Mouse (Mus musculus) embryonic stem cell, embryonic (primary cell): ENCODE data around the gene Col11a2.

Source experiments
- CTCF ChIA-PET, 4 experiments: fragments of 300-600 bp in 2 of 4; fragments of 350-600 bp in 2 of 4; sonication (Branson Sonifier 250); formaldehyde crosslinking; loops; one replicate each; lab custom pipeline; 2022; ENCODE audit warnings: inconsistent platforms in 2 of 4; lab: Charles Lee
- POLR2A ChIA-PET, 4 experiments: fragments of 300-600 bp in 2 of 4; fragments of 350-600 bp in 2 of 4; sonication (Branson Sonifier 250); formaldehyde crosslinking; loops; one replicate each; lab custom pipeline; 2022; ENCODE audit warnings: antibody characterized with exemption in 4 of 4, inconsistent platforms in 1 of 4; lab: Charles Lee

The Col11a2 gene

DNA sequence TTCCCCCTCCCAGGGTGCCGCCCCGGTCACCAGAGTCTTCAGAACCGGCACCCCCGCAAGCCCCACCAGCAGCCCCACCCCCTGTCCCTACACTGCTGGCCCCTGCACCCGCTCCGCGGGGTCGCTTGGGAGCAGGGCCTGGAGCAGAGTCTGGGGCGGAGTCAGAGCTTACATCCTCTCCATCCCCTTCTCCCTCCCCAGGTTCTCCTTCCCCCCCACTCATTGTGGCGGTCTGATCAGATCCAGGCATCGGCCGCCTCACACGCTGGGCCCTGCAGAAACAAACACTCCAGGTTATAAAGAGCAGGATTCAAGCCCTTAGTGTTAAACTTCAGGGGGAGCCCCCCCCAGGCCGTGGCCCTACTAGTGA lies 16.8 kb upstream of the Col11a2 start:
- ChIA-PET CTCF (interaction anchor here (0.6 to 2.5 kb wide), 10 partner anchors 9 to 109 kb away, joined by 3 to 7 read pairs (median 3); partner anchors contain the start of genes Rxrb (in 1 of the 4) and Slc39a7 (in 1 of the 4)), POLR2A (interaction anchor here (0.6 to 5.7 kb wide), 21 partner anchors 9 to 927 kb away, joined by 3 to 39 read pairs (median 3); partner anchors contain the start of genes Rps18 (in 3 of the 4), Rxrb (in 3 of the 4), Slc39a7 (in 3 of the 4) and Vps52 (in 3 of the 4))

GRCm38 (mm10) chr17:34022987-34023386 lies 16.2 kb upstream of the Col11a2 start:
- POLR2A ChIA-PET = interaction anchor here (0.6 to 5.7 kb wide), 24 partner anchors 9 to 927 kb away, joined by 3 to 39 read pairs (median 3); partner anchors contain the start of genes Rps18 (in 3 of the 4), Rxrb (in 3 of the 4), Slc39a7 (in 3 of the 4) and Vps52 (in 3 of the 4)
- CTCF ChIA-PET = interaction anchor here (0.6 to 2.5 kb wide), 9 partner anchors 9 to 110 kb away, joined by 3 to 7 read pairs (median 3); partner anchors contain the start of genes Rxrb (in 1 of the 4) and Slc39a7 (in 1 of the 4)

- ChIA-PET POLR2A (interaction anchor here in 3 of 4 experiments (0.6 to 5.7 kb wide), 24 partner anchors 9 to 927 kb away, joined by 3 to 39 read pairs (median 3); partner anchors contain the start of genes Rps18 (in 3 of the 3), Vps52 (in 3 of the 3), H2-DMa (in 2 of the 3) and H2-K1 (in 2 of the 3)), CTCF (interaction anchor here in 3 of 4 experiments (0.8 to 2.5 kb wide), 7 partner anchors 8 to 82 kb away, joined by 3 to 7 read pairs (median 5); partner anchors contain the start of genes Rxrb (in 1 of the 3) and Slc39a7 (in 1 of the 3))
These were observed 15.6 kb upstream of the Col11a2 start for GRCm38 (mm10) chr17:34023678-34024077.

DNA sequence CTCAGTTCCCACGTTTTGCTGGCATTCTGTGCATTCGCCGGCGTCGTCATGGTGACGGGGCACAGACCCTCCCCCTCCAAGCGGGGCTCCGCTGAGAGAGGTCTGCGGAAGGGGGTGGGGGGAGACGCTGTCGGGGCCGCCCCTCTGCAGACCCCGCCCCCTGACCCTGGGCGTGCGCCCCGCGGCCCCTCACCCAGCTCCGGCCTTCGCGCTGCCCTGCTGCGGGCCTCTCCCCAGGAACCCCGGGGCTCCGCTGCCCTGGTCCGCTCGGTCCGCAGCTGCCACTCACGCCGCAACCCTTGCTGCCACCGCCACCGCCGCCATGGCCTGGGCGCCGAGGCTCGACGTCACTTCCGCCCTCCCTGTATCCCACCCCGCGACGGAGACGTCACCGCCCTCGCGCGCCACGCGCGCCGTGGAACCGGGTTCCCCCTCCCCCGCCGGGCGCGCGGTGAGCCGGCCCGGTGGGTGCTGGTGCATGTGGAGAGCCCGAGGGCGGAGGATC lies 14.9 kb upstream of the Col11a2 start, which contains the start of gene Ring1:
TSS of gene Ring1 (minus strand) at position 364 of the 505 bp plus-strand sequence.
- CTCF ChIA-PET = interaction anchor here in 3 of 4 experiments (0.8 to 2.5 kb wide), 7 partner anchors 8 to 1142 kb away, joined by 3 to 7 read pairs (median 5); no protein-coding TSS in a partner anchor
- POLR2A ChIA-PET = interaction anchor here in 3 of 4 experiments (0.6 to 5.7 kb wide), 24 partner anchors 8 to 927 kb away, joined by 3 to 39 read pairs (median 3); partner anchors contain the start of genes Rps18 (in 3 of the 3), Vps52 (in 3 of the 3), H2-DMa (in 2 of the 3) and H2-K1 (in 2 of the 3)

GRCm38 (mm10) chr17:34024861-34025755 lies 14.1 kb upstream of the Col11a2 start:
- ChIA-PET POLR2A (interaction anchor here in 3 of 4 experiments (0.6 to 5.3 kb wide), 14 partner anchors 8 to 926 kb away, joined by 3 to 39 read pairs (median 3); partner anchors contain the start of genes Rps18 (in 2 of the 3), Vps52 (in 2 of the 3), B3galt4 (in 1 of the 3) and H2-DMa (in 1 of the 3)), CTCF (interaction anchor here in 2 of 4 experiments (0.6 to 1.9 kb wide), 6 partner anchors 8 to 1142 kb away, joined by 3 to 5 read pairs (median 3); no protein-coding TSS in a partner anchor)

- POLR2A ChIA-PET = interaction anchor here in 2 of 4 experiments (0.6 kb wide), 3 partner anchors 72 to 134 kb away, joined by 3 read pairs; no protein-coding TSS in a partner anchor
These were observed 13.5 kb upstream of the Col11a2 start for GRCm38 (mm10) chr17:34025756-34026151.

DNA sequence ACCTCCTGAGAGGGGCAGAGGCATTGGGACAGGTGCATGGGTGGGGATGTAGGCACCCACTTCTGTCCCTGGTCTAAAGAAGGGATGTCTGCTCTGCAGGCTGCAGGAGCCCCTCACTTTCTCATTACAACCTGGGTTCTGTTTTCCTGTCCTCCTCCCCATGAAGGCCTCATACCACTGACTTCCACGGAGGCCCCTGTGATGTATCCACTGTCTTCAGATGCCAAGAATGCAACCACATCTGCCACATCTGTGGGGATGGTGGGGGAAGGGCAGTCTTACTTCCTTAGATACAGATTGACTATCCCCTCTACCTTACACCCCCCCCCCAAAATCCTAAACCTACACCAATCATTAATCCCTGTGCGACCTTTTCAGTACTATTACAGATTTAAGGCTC lies 13.0 kb upstream of the Col11a2 start:
- ChIA-PET POLR2A (interaction anchor here in 2 of 4 experiments (0.7 to 3.7 kb wide), 2 partner anchors 53 to 92 kb away, joined by 3 to 31 read pairs; partner anchors contain the start of gene H2-DMa (in 1 of the 2)), CTCF (no interaction called here)

More at GRCm38 (mm10) chr17:34025756-34026151, 13.5 kb upstream of the Col11a2 start:
- CTCF ChIA-PET = interaction anchor here in 2 of 4 experiments (0.6 to 0.7 kb wide), 3 partner anchors 76 to 325 kb away, joined by 3 to 5 read pairs (median 3); no protein-coding TSS in a partner anchor

DNA sequence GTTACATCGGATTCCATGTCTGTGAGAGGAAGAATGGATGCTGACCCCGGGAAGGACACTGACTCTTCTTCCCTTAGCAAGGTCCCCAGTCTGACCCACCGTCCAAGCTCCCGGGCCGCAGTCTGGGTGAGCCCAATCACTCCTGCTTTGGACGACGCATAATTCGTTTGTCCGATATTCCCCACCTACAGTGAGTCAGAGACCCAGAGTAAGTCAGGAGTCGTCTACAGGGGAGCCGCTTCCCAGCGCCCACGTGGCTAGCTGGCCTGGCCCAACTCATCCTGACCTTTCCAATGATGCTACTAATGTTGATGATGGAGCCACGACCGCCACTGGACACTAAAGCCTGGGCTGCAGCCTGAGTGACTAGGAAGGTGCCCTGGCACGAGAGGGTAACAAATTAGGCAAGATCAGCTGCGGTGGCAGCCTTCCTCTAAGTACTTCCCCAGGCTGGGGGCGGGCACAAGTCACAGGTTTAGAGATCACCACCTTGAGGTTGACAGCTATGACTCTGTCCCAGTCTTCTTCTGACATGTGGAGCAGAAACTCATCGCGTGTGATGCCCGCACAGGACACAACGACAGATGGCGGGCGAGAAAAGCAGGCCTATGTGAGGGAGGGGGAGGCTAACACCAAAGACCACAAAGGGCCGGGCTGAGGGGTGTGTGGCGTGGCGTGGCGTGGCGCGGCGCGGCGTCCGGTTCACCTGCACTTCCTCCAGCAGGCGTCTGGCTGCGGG lies 12.2 kb upstream of the Col11a2 start:
- ChIA-PET CTCF (interaction anchor here in 1 of 4 experiments (1.3 to 1.4 kb wide), 2 partner anchors 10 to 108 kb away, joined by 4 read pairs; no protein-coding TSS in a partner anchor), POLR2A (interaction anchor here in 3 of 4 experiments (0.6 to 3.7 kb wide), 21 partner anchors 9 to 267 kb away, joined by 3 to 31 read pairs (median 4); partner anchors contain the start of genes H2-DMa (in 3 of the 3), Rps18 (in 2 of the 3), Vps52 (in 2 of the 3) and B3galt4 (in 1 of the 3))

- ChIA-PET CTCF (interaction anchor here in 1 of 4 experiments (1.3 to 1.4 kb wide), 2 partner anchors 9 to 108 kb away, joined by 4 read pairs; no protein-coding TSS in a partner anchor), POLR2A (interaction anchor here in 3 of 4 experiments (0.5 to 3.7 kb wide), 21 partner anchors 8 to 267 kb away, joined by 3 to 31 read pairs (median 4); partner anchors contain the start of genes H2-DMa (in 3 of the 3), Rps18 (in 2 of the 3), Vps52 (in 2 of the 3) and B3galt4 (in 1 of the 3))
These were observed 11.5 kb upstream of the Col11a2 start, which contains the start of gene H2-Ke6 for GRCm38 (mm10) chr17:34027656-34028223. TSS of gene H2-Ke6 (minus strand) at chr17:34028060.

GRCm38 (mm10) chr17:34028501-34029149 lies 10.6 kb upstream of the Col11a2 start:
- POLR2A ChIA-PET = interaction anchor here in 3 of 4 experiments (0.5 to 3.7 kb wide), 27 partner anchors 8 to 268 kb away, joined by 3 to 31 read pairs (median 4); partner anchors contain the start of genes B3galt4 (in 3 of the 3), H2-DMa (in 3 of the 3), Rps18 (in 2 of the 3) and Vps52 (in 2 of the 3)

GRCm38 (mm10) chr17:34029150-34029889 lies 9.9 kb upstream of the Col11a2 start:
- ChIA-PET CTCF (no interaction called here), POLR2A (interaction anchor here in 2 of 4 experiments (0.6 to 3.7 kb wide), 14 partner anchors 9 to 122 kb away, joined by 3 to 31 read pairs (median 4); partner anchors contain the start of genes B3galt4 (in 2 of the 2), H2-DMa (in 1 of the 2) and Rps18 (in 1 of the 2))

More at GRCm38 (mm10) chr17:34028501-34029149, 10.6 kb upstream of the Col11a2 start:
- CTCF ChIA-PET = interaction anchor here in 1 of 4 experiments (1.3 to 1.4 kb wide), 2 partner anchors 8 to 107 kb away, joined by 4 read pairs; no protein-coding TSS in a partner anchor

GRCm38 (mm10) chr17:34029890-34030595 lies 9.2 kb upstream of the Col11a2 start:
- CTCF ChIA-PET = no interaction called here
- POLR2A ChIA-PET = interaction anchor here in 3 of 4 experiments (0.6 to 5.1 kb wide), 17 partner anchors 8 to 123 kb away, joined by 3 to 107 read pairs (median 7); partner anchors contain the start of genes B3galt4 (in 2 of the 3), H2-DMa (in 2 of the 3), Rps18 (in 2 of the 3) and Vps52 (in 2 of the 3)

DNA sequence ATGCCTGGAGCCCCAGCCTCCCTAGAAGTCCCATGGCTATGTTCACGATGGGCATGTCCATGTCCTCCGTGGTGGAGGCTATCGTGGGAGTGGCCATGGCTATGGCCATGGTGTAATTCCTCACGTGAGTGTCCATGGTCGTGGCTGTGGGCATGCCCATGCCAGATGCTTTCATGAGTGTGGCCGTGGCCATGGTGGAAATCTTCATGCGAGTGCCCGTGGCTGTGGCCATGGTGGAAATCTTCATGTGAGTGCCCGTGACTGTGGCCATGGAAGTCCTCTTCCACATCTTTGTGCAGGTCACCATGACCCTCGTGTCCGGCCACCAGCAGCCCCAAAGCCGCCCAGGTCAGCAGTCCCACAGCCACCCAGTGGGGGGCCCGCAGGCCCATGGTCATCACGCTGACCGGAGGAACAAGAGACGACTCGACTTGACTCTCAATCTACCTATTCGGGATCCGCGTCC lies 8.3 kb upstream of the Col11a2 start:
- ChIA-PET POLR2A (interaction anchor here (0.5 to 5.1 kb wide), 90 partner anchors 8 to 1045 kb away, joined by 3 to 107 read pairs (median 5); partner anchors contain the start of genes H2-DMa (in 4 of the 4), Rps18 (in 4 of the 4), Vps52 (in 4 of the 4) and B3galt4 (in 2 of the 4)), CTCF (interaction anchor here (0.5 to 1.6 kb wide), 16 partner anchors 8 to 165 kb away, joined by 3 to 8 read pairs (median 3); partner anchors contain the start of genes Rps18 (in 1 of the 4), Tapbp (in 1 of the 4), Vps52 (in 1 of the 4) and Zbtb22 (in 1 of the 4))
